In genomic region chr1:117354624-117355023, GRCm38 (mm10) we compare ENCODE assay signal across 24 mouse cellular contexts.
DNase-seq lines count a peak whose midpoint lies in the region; ATAC-seq and TF ChIP-seq lines count a peak whose summit lies in the region.
"Had no signal": no experiment of that assay in that cellular context is flagged by ENCODE, and none has a peak within 500 bp of the region (broad histone marks: within the 10 kb centered on the region; RNA-seq: fewer than 3 reads in every experiment).

No protein-coding gene starts in this region.

- H3K27me3 ChIP-seq in kidney, embryonic 15.5 days, result no peaks in the 10 kb centered on the region
- no peaks in the 10 kb centered on the region for H3K27me3 ChIP-seq in MEL (ENCODE audit: control insufficient read depth in 1 of 2, insufficient read depth in 2 of 2, low read length in 2 of 2)
- no peaks in the 10 kb centered on the region for H3K27me3 ChIP-seq in stomach, postnatal 0 days (ENCODE audit: control insufficient read depth, insufficient read depth, low read length)
- H3K27me3 ChIP-seq: CH12.LX; hindbrain, embryonic 13.5 days; limb, embryonic 12.5 days; liver, embryonic 12.5 days; megakaryocyte, embryonic 14.5 days; neural tube, embryonic 15.5 days; stomach, embryonic 15.5 days had no signal

- no peaks in the 10 kb centered on the region for H3K36me3 ChIP-seq in kidney, embryonic 15.5 days
- H3K36me3 ChIP-seq in MEL (ENCODE audit: control insufficient read depth in 1 of 2, insufficient read depth in 2 of 2, low read length in 2 of 2), result no peaks in the 10 kb centered on the region
- H3K36me3 ChIP-seq in stomach, postnatal 0 days (ENCODE audit: control insufficient read depth, insufficient read depth, low read length), result no peaks in the 10 kb centered on the region
- H3K36me3 ChIP-seq: hindbrain, embryonic 13.5 days; limb, embryonic 12.5 days; liver, embryonic 12.5 days; neural tube, embryonic 15.5 days; stomach, embryonic 15.5 days had no signal

- DNase-seq in adrenal gland, postnatal 10 days, result peak; percentile 7
- DNase-seq in adrenal gland, adult 2 months, result no peak
- DNase-seq in kidney, postnatal 10 days, result peak; percentile 9
- DNase-seq in MEL (ENCODE audit: low read depth, low spot score), result peak; percentile 15
- DNase-seq in stomach, postnatal 0 days (ENCODE audit: low spot score), result no peak
- no peak for DNase-seq in urinary bladder, postnatal 25 days (ENCODE audit: low spot score)
- DNase-seq in ovary, adult 18-20 months (ENCODE audit: low spot score), result no peak
- DNase-seq: cerebellum, adult 11-12 months; cerebellum, postnatal 25 days; heart, postnatal 10 days; lung, adult 2 months; right cerebral cortex, postnatal 14 days; thymus, adult 2 months had no signal

- no peak for TF ChIP-seq EP300 in MEL (IDR thresholded peaks at IDR 0.05; ENCODE audit: low read depth in 1 of 2, low read length in 2 of 2)
- TF ChIP-seq EP300 in stomach, postnatal 0 days (optimal IDR thresholded peaks at IDR 0.05), result no peak

- no peak overlapping the region for H3K4me3 ChIP-seq in kidney, embryonic 15.5 days (replicated peaks)
- H3K4me3 ChIP-seq in MEL (ENCODE audit: control insufficient read depth in 1 of 2, insufficient read depth in 1 of 2, low read depth in 2 of 2, low read length in 2 of 2), result no peak overlapping the region
- H3K4me3 ChIP-seq in stomach, postnatal 0 days (ENCODE audit: low read depth, low read length), result no peak overlapping the region
- H3K4me3 ChIP-seq: hindbrain, embryonic 13.5 days; limb, embryonic 12.5 days; liver, embryonic 12.5 days; megakaryocyte, embryonic 14.5 days; neural tube, embryonic 15.5 days; stomach, embryonic 15.5 days had no signal

- no peaks in the 10 kb centered on the region for H3K9me3 ChIP-seq in kidney, embryonic 15.5 days (replicated peaks)
- no peaks in the 10 kb centered on the region for H3K9me3 ChIP-seq in MEL (replicated peaks; ENCODE audit: insufficient read depth, low read length)
- H3K9me3 ChIP-seq in stomach, postnatal 0 days (ENCODE audit: control insufficient read depth, low read length), result no peaks in the 10 kb centered on the region
- H3K9me3 ChIP-seq: hindbrain, embryonic 13.5 days; limb, embryonic 12.5 days; liver, embryonic 12.5 days; neural tube, embryonic 15.5 days; stomach, embryonic 15.5 days had no signal

- 78% methylated on average over 4 of the region's 4 CpGs for WGBS in kidney, embryonic 15.5 days
- 69% methylated on average over 4 of the region's 4 CpGs for WGBS in stomach, postnatal 0 days

- no peak overlapping the region for H3K4me2 ChIP-seq in kidney, embryonic 15.5 days
- no peak overlapping the region for H3K4me2 ChIP-seq in stomach, postnatal 0 days (replicated peaks; ENCODE audit: low read depth)
- H3K4me2 ChIP-seq: heart, embryonic 11.5 days; hindbrain, embryonic 13.5 days; limb, embryonic 12.5 days; liver, embryonic 12.5 days; neural tube, embryonic 15.5 days; stomach, embryonic 15.5 days had no signal

- peak; percentile 7; the same call in 1 of the 2 replicates for TF ChIP-seq RAD21 in MEL (IDR thresholded peaks at IDR 0.05; ENCODE audit: low read depth, low read length)

- H3K79me2 ChIP-seq in MEL (ENCODE audit: control insufficient read depth, insufficient read depth, low read length, poor library complexity), result no peaks in the 10 kb centered on the region

- TF ChIP-seq POLR2A in MEL (IDR thresholded peaks at IDR 0.05; ENCODE audit: control insufficient read depth in 1 of 2, insufficient read depth in 1 of 2, low read depth in 1 of 2, low read length in 2 of 2, poor library complexity in 1 of 2), result no peak

- ATAC-seq in kidney, embryonic 15.5 days (replicated peaks; ENCODE audit: low FRiP score), result no peak
- ATAC-seq in stomach, postnatal 0 days (ENCODE audit: low FRiP score, low TSS enrichment), result no peak
- ATAC-seq: inflammation-experienced regulatory T-cells, adult 6 months; liver, embryonic 12.5 days; midbrain, embryonic 16.5 days had no signal

- no peak overlapping the region for H3K27ac ChIP-seq in kidney, embryonic 15.5 days
- no peak overlapping the region for H3K27ac ChIP-seq in MEL (ENCODE audit: control insufficient read depth, low read depth, low read length)
- H3K27ac ChIP-seq in stomach, postnatal 0 days (replicated peaks), result no peak overlapping the region
- H3K27ac ChIP-seq: hindbrain, embryonic 13.5 days; limb, embryonic 12.5 days; liver, embryonic 12.5 days; neural tube, embryonic 15.5 days; stomach, embryonic 15.5 days had no signal

- no peak overlapping the region for H3K9ac ChIP-seq in kidney, embryonic 15.5 days
- H3K9ac ChIP-seq in MEL (ENCODE audit: control insufficient read depth, low read depth, low read length, poor library complexity, severe bottlenecking), result no peak overlapping the region
- H3K9ac ChIP-seq in stomach, postnatal 0 days (ENCODE audit: low read length), result no peak overlapping the region
- H3K9ac ChIP-seq: hindbrain, embryonic 13.5 days; limb, embryonic 12.5 days; liver, embryonic 12.5 days; neural tube, embryonic 15.5 days; stomach, embryonic 15.5 days had no signal

- no peaks in the 10 kb centered on the region for H3K4me1 ChIP-seq in kidney, embryonic 15.5 days
- H3K4me1 ChIP-seq in MEL (ENCODE audit: control insufficient read depth in 1 of 2, insufficient read depth in 2 of 2, low read length in 2 of 2), result no peaks in the 10 kb centered on the region
- H3K4me1 ChIP-seq in stomach, postnatal 0 days (replicated peaks; ENCODE audit: control insufficient read depth, insufficient read depth), result no peaks in the 10 kb centered on the region
- H3K4me1 ChIP-seq: hindbrain, embryonic 13.5 days; limb, embryonic 12.5 days; liver, embryonic 12.5 days; megakaryocyte, embryonic 14.5 days; neural tube, embryonic 15.5 days; stomach, embryonic 15.5 days had no signal

- TF ChIP-seq CTCF in MEL (IDR thresholded peaks at IDR 0.05 in 2 of 3, conservative IDR thresholded peaks at IDR 0.05 in 1 of 3; ENCODE audit: control insufficient read depth in 1 of 3, insufficient read depth in 1 of 3, low read depth in 2 of 3, low read length in 3 of 3, poor library complexity in 1 of 3, severe bottlenecking in 1 of 3), result peak; percentile 9 to 34 (median 18); a peak in 4 of 6 replicates
- TF ChIP-seq CTCF in stomach, postnatal 0 days (IDR thresholded peaks at IDR 0.05; ENCODE audit: low read depth), result peak; percentile 20; the same call in 1 of the 2 replicates

TF ChIP-seq in MEL, 35 proteins besides CTCF, POLR2A, EP300 and RAD21:
- TF ChIP-seq ZKSCAN1 (IDR thresholded peaks at IDR 0.05; ENCODE audit: low read depth, low read length) (no peak), POLR2AphosphoS5 (IDR thresholded peaks at IDR 0.05; ENCODE audit: borderline replicate concordance, low read depth, low read length) (no peak), MXI1 (IDR thresholded peaks at IDR 0.05; ENCODE audit: low read depth, low read length) (no peak), TBP (IDR thresholded peaks at IDR 0.05; ENCODE audit: low read depth, low read length) (no peak), USF1 (IDR thresholded peaks at IDR 0.05; ENCODE audit: low read depth, low read length) (no peak), MEF2A (IDR thresholded peaks at IDR 0.05; ENCODE audit: extremely low read depth, insufficient replicate concordance, low read depth, low read length, poor library complexity, severe bottlenecking) (no peak), RCOR1 (IDR thresholded peaks at IDR 0.05; ENCODE audit: low read depth, low read length) (no peak), GATA1 (IDR thresholded peaks at IDR 0.05; ENCODE audit: low read depth, low read length) (no peak), NELFE (IDR thresholded peaks at IDR 0.05; ENCODE audit: low read depth, low read length) (no peak), MAX (IDR thresholded peaks at IDR 0.05; ENCODE audit: low read length) (no peak), KAT2A (conservative IDR thresholded peaks at IDR 0.05; ENCODE audit: low read depth, low read length) (no peak)

Comparison
In these comparisons a context has a peak if more than half of its experiments do, and no peak if none do; other contexts are left out.
1. DNase-seq: peak in adrenal gland, postnatal 10 days (single experiment), kidney, postnatal 10 days (single experiment) and MEL (single experiment); none in adrenal gland, adult 2 months (single experiment), stomach, postnatal 0 days (single experiment), urinary bladder, postnatal 25 days (single experiment) and ovary, adult 18-20 months (single experiment).